Mouse (Mus musculus): ENCODE measurements around the gene Tescl. TPM values are rescaled to one million over a fixed set of nuclear protein-coding genes. Genes with fewer than 3 reads are reported as not detected.
A peak's percentile ranks its signal among the peaks of the same experiment; 100 is the strongest.

The Tescl gene
- polyA plus RNA-seq, 1 experiment from 2014 or later, result not detected

DNA sequence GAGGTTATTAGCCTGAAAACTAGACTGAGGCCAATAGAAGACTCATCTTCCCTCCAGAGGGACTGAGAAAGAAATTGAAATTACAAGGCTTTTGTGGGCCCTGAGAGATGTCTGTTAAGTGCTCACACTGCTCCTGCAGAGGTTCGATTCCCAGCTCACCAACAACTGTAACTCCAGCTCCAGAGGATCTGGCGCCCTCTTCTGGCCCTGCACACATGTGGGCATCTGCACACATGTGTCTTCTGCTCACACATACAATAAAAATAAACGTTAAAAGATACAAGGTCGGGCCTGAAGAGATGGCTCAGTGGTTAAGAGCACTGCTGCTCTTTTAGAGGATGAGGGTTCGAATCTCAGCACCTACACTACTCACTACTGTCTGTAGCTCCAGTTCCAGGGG, 12.7 kb upstream of the Tescl start:
- Histone ChIP-seq H3K4me2 (ENCODE audit: low read depth, low read length) (no peak overlapping the region), H3K27ac (ENCODE audit: low read length) (no peak overlapping the region), H3K4me1 (replicated peaks; ENCODE audit: control insufficient read depth, insufficient read depth, low read length) (no peaks in the 10 kb centered on the region), H3K36me3 (ENCODE audit: control insufficient read depth, insufficient read depth, low read length) (no peaks in the 10 kb centered on the region), H3K27me3 (ENCODE audit: control insufficient read depth, insufficient read depth, low read depth, low read length) (no peaks in the 10 kb centered on the region), H3K9me3 (ENCODE audit: control insufficient read depth, low read length) (no peaks in the 10 kb centered on the region), H3K9ac (ENCODE audit: low read length) (no peak overlapping the region), H3K4me3 (ENCODE audit: low read length) (no peak overlapping the region)
- no peak for ATAC-seq (ENCODE audit: low read depth)
- WGBS, result 60% methylated on average over 5 of the region's 5 CpGs

DNA sequence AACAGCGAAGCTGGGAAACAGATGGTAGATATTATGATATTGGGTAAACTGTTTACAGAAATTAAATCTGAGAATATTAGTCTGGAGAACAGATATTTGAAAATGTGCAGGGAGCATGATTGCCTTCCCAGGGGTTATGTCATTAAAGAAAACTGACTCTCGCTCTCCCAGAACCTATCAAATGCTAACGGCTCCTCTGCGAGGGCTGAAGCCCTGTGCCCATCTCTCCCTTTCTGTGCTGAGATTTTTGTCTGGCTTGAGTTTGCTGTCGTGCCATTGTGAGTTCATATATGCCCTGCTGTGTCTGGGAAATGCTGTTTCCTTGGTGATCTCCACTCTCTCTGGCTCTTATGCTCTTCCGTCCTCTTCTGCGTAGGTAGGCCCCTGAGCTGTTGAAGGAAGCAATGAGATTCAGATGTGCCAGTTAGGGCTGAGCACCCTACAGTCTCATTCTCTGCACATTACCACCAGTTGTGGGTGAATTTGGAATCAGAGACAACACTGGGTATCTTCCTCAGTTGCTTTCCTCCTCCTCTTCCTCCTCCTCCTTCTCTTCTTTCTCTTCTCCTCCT, 10.1 kb upstream of the Tescl start:
- Histone ChIP-seq H3K4me3 (ENCODE audit: low read length) (no peak overlapping the region), H3K4me1 (replicated peaks; ENCODE audit: control insufficient read depth, insufficient read depth, low read length) (no peaks in the 10 kb centered on the region), H3K9ac (ENCODE audit: low read length) (no peak overlapping the region), H3K36me3 (ENCODE audit: control insufficient read depth, insufficient read depth, low read length) (no peaks in the 10 kb centered on the region), H3K27ac (ENCODE audit: low read length) (no peak overlapping the region), H3K9me3 (ENCODE audit: control insufficient read depth, low read length) (no peaks in the 10 kb centered on the region), H3K4me2 (ENCODE audit: low read depth, low read length) (no peak overlapping the region), H3K27me3 (ENCODE audit: control insufficient read depth, insufficient read depth, low read depth, low read length) (no peaks in the 10 kb centered on the region)
- ATAC-seq (ENCODE audit: low read depth), result no peak
- WGBS, result 65% methylated on average over 7 of the region's 7 CpGs

DNA sequence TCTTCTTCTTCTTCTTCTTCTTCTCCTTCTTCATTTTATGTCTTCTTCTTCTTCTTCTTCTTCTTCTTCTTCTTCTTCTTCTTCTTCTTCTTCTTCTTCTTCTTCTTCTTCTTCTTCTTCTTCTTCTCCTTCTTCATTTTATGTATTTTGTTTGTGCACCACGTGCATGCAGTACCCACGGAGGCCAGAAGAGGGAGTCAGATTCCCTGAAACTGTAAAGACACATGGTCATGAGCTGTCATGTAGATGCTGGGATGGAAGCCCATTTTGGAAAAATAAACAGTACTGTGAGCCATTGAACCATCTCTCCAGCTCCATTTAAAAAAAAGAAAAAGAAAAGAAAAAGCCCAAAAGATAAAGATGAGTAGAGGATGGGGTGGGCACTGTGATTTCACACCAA, 4.5 kb upstream of the Tescl start:
- no peaks in the 10 kb centered on the region for H3K4me1 ChIP-seq (replicated peaks; ENCODE audit: control insufficient read depth, insufficient read depth, low read length)
- no peaks in the 10 kb centered on the region for H3K9me3 ChIP-seq (ENCODE audit: control insufficient read depth, low read length)
- 39% methylated on average over 2 of the region's 2 CpGs for WGBS
- peaks cover 6% of the 10 kb centered on the region for H3K27me3 ChIP-seq (ENCODE audit: control insufficient read depth, insufficient read depth, low read depth, low read length)
- H3K4me3 ChIP-seq (ENCODE audit: low read length), result no peak overlapping the region
- H3K4me2 ChIP-seq (ENCODE audit: low read depth, low read length), result no peak overlapping the region
- no peak overlapping the region for H3K27ac ChIP-seq (ENCODE audit: low read length)
- no peak for ATAC-seq (ENCODE audit: low read depth)
- H3K9ac ChIP-seq (ENCODE audit: low read length), result no peak overlapping the region
- no peaks in the 10 kb centered on the region for H3K36me3 ChIP-seq (ENCODE audit: control insufficient read depth, insufficient read depth, low read length)

DNA sequence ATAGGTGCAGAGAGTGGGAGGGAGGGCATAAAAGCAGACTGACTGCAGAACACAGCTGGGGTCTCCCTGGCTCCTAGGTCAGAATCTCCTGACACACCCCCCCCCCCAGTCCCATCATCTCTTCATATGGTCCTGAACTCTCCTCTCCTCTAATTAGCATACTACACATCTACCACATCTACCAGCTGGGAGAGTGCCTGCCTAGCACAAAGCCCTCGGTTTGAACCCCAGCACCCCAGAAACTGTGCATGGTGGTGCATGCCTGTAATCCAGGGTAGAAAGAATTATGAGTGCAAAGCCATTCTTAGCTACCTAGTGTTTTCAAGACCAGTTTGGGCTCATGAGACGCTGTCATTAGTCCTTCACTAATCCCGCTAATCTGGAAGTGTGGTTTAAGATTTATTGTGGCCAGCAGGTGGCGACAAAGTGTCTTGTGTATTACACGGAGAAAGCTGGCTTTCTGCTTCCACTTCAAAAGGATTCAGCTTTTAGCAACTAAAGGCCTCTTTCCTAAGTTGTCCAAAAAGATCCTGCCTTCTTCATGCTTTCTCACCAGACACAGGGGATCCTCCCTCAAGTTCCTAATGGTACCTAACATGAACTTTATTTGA, 2.1 kb upstream of the Tescl start:
- Histone ChIP-seq H3K36me3 (ENCODE audit: control insufficient read depth, insufficient read depth, low read length) (no peaks in the 10 kb centered on the region), H3K27me3 (ENCODE audit: control insufficient read depth, insufficient read depth, low read depth, low read length) (peaks cover 11% of the 10 kb centered on the region), H3K9ac (ENCODE audit: low read length) (no peak overlapping the region), H3K4me1 (replicated peaks; ENCODE audit: control insufficient read depth, insufficient read depth, low read length) (no peaks in the 10 kb centered on the region), H3K9me3 (ENCODE audit: control insufficient read depth, low read length) (no peaks in the 10 kb centered on the region), H3K4me2 (ENCODE audit: low read depth, low read length) (no peak overlapping the region), H3K27ac (ENCODE audit: low read length) (no peak overlapping the region), H3K4me3 (ENCODE audit: low read length) (no peak overlapping the region)
- 9% methylated on average over 5 of the region's 5 CpGs for WGBS
- no peak for ATAC-seq (ENCODE audit: low read depth)

DNA sequence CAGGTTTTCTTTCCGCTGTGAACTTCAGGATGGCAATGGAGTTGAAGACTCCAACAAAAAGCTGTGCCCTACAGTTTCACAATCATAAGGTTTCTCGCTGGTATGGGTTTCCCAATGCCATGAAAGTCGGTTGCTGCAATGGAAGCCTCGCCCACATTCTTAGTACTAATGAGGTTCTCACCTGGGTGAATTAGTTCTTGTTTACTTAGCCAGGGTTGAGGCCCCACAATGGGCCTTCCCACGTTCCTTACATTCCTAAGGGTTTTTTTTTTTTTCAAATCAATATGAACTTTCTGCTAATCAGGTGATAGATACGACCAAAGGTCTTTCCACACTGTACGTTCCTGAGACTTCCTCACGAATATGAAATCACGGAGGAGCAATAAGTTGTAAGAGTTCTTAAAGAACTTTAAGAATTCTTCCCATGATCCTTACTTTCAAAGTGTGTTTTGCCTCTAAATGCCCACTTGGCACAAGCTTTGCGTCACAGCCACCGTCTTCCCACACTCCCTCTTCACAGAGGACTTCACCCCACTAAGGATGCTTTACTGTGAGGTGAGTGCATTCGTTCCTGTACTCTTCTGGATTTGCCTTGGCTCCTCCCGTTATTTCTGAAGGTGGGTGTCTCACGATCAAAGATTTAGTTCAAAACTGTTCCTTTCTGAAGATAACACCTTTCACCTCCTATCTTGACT, 6.3 kb downstream of the Tescl start:
- Histone ChIP-seq H3K4me2 (ENCODE audit: low read depth, low read length) (no peak overlapping the region), H3K36me3 (ENCODE audit: control insufficient read depth, insufficient read depth, low read length) (no peaks in the 10 kb centered on the region), H3K27me3 (ENCODE audit: control insufficient read depth, insufficient read depth, low read depth, low read length) (no peaks in the 10 kb centered on the region), H3K9ac (ENCODE audit: low read length) (no peak overlapping the region), H3K4me3 (ENCODE audit: low read length) (no peak overlapping the region), H3K9me3 (ENCODE audit: control insufficient read depth, low read length) (peaks cover 8% of the 10 kb centered on the region), H3K4me1 (replicated peaks; ENCODE audit: control insufficient read depth, insufficient read depth, low read length) (peaks cover 6% of the 10 kb centered on the region), H3K27ac (ENCODE audit: low read length) (peak overlapping the region; percentile 53; the same call in 1 of the 2 replicates)
- ATAC-seq (ENCODE audit: low read depth), result peak; percentile 66
- 60% methylated on average over 14 of the region's 14 CpGs for WGBS

DNA sequence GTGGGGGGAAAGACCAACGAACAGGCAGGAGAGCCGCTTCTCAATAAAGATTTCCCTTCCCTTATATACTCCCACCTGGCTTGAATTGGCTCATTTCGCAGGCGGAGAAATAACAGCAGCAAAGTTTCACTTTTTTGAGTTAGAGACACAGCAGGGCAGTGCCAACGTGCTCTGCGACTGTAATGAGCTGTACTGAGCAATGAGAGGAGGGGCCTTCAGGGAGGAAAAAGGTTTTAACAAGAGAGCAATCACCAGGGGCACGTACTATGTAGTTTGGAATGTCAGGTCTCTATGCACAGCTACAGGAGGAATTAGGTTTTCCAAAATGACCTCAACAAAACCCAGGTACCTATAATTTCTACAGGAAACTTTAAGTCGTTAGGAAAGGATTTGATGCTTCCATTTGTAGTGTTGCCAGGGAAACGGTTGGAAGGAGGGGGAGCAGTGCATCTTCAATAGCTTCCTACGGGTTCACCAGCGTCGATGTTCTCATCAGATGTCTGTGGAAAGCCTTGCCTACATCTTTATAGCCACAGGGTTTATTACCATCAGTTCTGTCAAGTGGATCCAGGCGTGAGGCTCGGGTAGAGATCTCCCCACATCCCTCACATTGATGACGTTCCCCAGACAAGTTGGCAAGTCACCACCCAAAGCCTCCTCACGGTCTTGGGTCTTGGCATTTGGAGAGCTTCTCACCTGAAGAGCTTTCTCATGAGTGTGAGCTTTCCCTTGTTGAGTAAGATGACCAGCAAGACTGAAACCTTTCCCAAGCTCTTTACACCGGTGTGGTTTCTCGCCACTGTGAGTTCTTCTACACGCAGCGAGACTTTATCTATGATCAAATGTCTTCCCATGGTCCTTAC, 7.2 kb downstream of the Tescl start:
- WGBS, result 50% methylated on average over 20 of the region's 20 CpGs
- peak overlapping the region; percentile 56 for H3K4me2 ChIP-seq (ENCODE audit: low read depth, low read length)
- H3K36me3 ChIP-seq (ENCODE audit: control insufficient read depth, insufficient read depth, low read length), result no peaks in the 10 kb centered on the region
- no peaks in the 10 kb centered on the region for H3K27me3 ChIP-seq (ENCODE audit: control insufficient read depth, insufficient read depth, low read depth, low read length)
- peak overlapping the region; percentile 37 for H3K4me3 ChIP-seq (ENCODE audit: low read length)
- peak overlapping the region; percentile 53; the same call in 1 of the 2 replicates for H3K27ac ChIP-seq (ENCODE audit: low read length)
- peak overlapping the region; percentile 51 for H3K9ac ChIP-seq (ENCODE audit: low read length)
- ATAC-seq (ENCODE audit: low read depth), result peak; percentile 66
- H3K4me1 ChIP-seq (replicated peaks; ENCODE audit: control insufficient read depth, insufficient read depth, low read length), result peaks cover 6% of the 10 kb centered on the region
- H3K9me3 ChIP-seq (ENCODE audit: control insufficient read depth, low read length), result peaks cover 8% of the 10 kb centered on the region

DNA sequence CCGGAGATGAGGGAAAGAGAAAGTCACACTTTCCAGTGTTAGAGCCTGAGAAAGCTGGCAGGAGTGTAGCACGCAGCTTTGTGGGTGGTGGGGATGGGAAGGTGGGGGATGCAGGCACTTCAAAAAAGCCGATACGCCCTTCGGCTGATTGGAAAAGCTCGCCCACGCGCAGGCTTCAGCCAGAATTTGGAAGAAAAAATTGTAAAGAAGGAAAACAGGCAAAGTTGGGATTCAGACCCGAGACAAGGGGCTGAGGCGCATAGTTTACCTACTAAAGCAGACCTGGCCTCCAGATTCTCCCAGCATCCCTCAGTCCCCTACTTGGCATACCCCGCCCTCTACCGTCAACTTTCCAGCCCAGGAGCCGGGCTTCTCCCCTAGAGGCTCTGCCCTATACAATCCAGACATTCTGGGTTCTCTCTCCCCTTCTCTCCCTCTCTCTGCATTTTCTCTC, 8.0 kb downstream of the Tescl start:
- ATAC-seq (ENCODE audit: low read depth), result peak; percentile 70; the same call in 1 of the 2 replicates
- Histone ChIP-seq H3K27ac (ENCODE audit: low read length) (no peak overlapping the region), H3K4me3 (ENCODE audit: low read length) (peak overlapping the region; percentile 37), H3K36me3 (ENCODE audit: control insufficient read depth, insufficient read depth, low read length) (no peaks in the 10 kb centered on the region), H3K4me2 (ENCODE audit: low read depth, low read length) (peak overlapping the region; percentile 56), H3K9me3 (ENCODE audit: control insufficient read depth, low read length) (peaks cover 8% of the 10 kb centered on the region), H3K4me1 (replicated peaks; ENCODE audit: control insufficient read depth, insufficient read depth, low read length) (peaks cover 6% of the 10 kb centered on the region), H3K9ac (ENCODE audit: low read length) (peak overlapping the region; percentile 51), H3K27me3 (ENCODE audit: control insufficient read depth, insufficient read depth, low read depth, low read length) (no peaks in the 10 kb centered on the region)
- 7% methylated on average over 13 of the region's 13 CpGs for WGBS

DNA sequence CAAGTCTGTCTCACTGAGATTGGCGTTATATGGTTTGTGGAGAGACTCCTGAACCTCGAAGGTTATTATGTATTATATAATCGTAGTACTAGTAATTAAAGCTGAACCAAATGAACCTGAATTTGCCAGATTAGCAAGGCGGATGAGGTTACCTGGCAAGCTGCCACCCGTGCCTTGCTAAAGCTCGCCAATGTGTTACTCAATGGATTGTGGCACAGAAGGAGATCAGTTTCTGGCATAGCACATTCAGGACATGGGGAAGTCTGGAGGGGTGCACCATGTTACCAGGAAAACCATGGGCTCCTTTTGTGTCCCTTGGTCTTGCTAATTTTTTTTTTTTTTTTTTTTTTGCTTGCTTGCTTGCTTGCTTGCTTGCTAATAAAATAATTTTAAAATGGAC, 8.5 kb downstream of the Tescl start:
- H3K27ac ChIP-seq (ENCODE audit: low read length), result no peak overlapping the region
- peaks cover 6% of the 10 kb centered on the region for H3K4me1 ChIP-seq (replicated peaks; ENCODE audit: control insufficient read depth, insufficient read depth, low read length)
- no peak overlapping the region for H3K9ac ChIP-seq (ENCODE audit: low read length)
- 86% methylated on average over 6 of the region's 6 CpGs for WGBS
- H3K9me3 ChIP-seq (ENCODE audit: control insufficient read depth, low read length), result peaks cover 8% of the 10 kb centered on the region
- no peaks in the 10 kb centered on the region for H3K36me3 ChIP-seq (ENCODE audit: control insufficient read depth, insufficient read depth, low read length)
- no peak overlapping the region for H3K4me3 ChIP-seq (ENCODE audit: low read length)
- H3K4me2 ChIP-seq (ENCODE audit: low read depth, low read length), result peak overlapping the region; percentile 56
- no peaks in the 10 kb centered on the region for H3K27me3 ChIP-seq (ENCODE audit: control insufficient read depth, insufficient read depth, low read depth, low read length)
- ATAC-seq (ENCODE audit: low read depth), result no peak

DNA sequence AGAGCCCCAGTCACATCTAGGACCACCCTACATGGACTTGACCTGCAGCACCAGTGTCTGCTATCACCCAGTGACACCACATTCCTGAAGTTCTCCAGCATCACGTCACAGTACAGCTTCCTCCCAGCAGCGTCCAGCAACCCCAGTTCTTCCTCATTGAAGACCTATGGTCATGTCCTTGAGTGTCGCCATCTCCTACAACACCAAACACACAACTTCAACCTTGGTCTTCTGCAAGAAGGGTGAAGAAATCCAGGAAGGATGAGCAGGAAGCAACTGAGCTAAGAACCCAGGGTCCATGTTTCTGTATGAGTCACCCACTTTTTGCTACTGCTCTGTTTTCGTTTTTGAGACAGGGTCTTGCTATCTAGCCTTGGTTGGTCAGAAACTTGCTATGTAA, 11.1 kb downstream of the Tescl start:
- ATAC-seq (ENCODE audit: low read depth), result no peak

More for the DNA sequence above, 11.1 kb downstream of the Tescl start:
- no peaks in the 10 kb centered on the region for H3K36me3 ChIP-seq (ENCODE audit: control insufficient read depth, insufficient read depth, low read length)
- WGBS, result 71% methylated on average over 4 of the region's 4 CpGs
- H3K27me3 ChIP-seq (ENCODE audit: control insufficient read depth, insufficient read depth, low read depth, low read length), result no peaks in the 10 kb centered on the region
- H3K9ac ChIP-seq (ENCODE audit: low read length), result no peak overlapping the region
- peaks cover 6% of the 10 kb centered on the region for H3K4me1 ChIP-seq (replicated peaks; ENCODE audit: control insufficient read depth, insufficient read depth, low read length)
- H3K27ac ChIP-seq (ENCODE audit: low read length), result no peak overlapping the region
- peaks cover 8% of the 10 kb centered on the region for H3K9me3 ChIP-seq (ENCODE audit: control insufficient read depth, low read length)
- no peak overlapping the region for H3K4me2 ChIP-seq (ENCODE audit: low read depth, low read length)
- H3K4me3 ChIP-seq (ENCODE audit: low read length), result no peak overlapping the region
